Comparison of ENCODE assay signal across 17 mouse cellular contexts in genomic region chr1:140560801-140561200, GRCm38 (mm10).
"Had no signal": no experiment of that assay in that cellular context is flagged by ENCODE, and none has a peak within 500 bp of the region (broad histone marks: within the 10 kb centered on the region; RNA-seq: fewer than 3 reads in every experiment).

No protein-coding gene starts in this region.

- DNase-seq: kidney, adult 11 months; kidney, adult 8-10 months; kidney, postnatal 10 days; kidney, postnatal 36 days; liver; lung, adult 18-20 months; lung, postnatal 10 days; lung, postnatal 36 days; retina, postnatal 1 day; right cerebral cortex, postnatal 25 days; spleen, adult 18-20 months; thymus, adult 2 months; thymus, postnatal 14 days; thymus, postnatal 4 days had no signal

- ATAC-seq: liver, embryonic 12.5 days; midbrain, embryonic 13.5 days; midbrain, embryonic 16.5 days had no signal
